Mouse (Mus musculus) kidney, adult 2 months (tissue): ENCODE measurements around the gene Gstm2. TPM values are rescaled to one million over a fixed set of nuclear protein-coding genes. Genes with fewer than 3 reads are reported as not detected.
A peak's percentile ranks its signal among the peaks of the same experiment; 100 is the strongest.
"Not testable (repeated sequence)": the region's sequence is repeated elsewhere in the genome, so short reads cannot be mapped to it uniquely, and the experiment has no call there.

Experiments used
- DNase-seq: peaks from one replicate; pipeline ENCODE4 v3.0.0; 2021
- H3K27ac ChIP-seq: fragments of 200-500 bp; 2 replicates; pipeline ENCODE4 v1.5.1; 2012; ENCODE audit warnings: low read depth, low read length, control low read depth, inconsistent platforms; ENCODE audit not compliant: insufficient read depth
- H3K27me3 ChIP-seq: fragments of 200-500 bp; replicated peaks from 2 replicates; pipeline ENCODE4 v1.6.1; 2012; ENCODE audit warnings: mild to moderate bottlenecking, moderate library complexity, low read length, inconsistent platforms; ENCODE audit not compliant: control insufficient read depth, insufficient read depth
- H3K36me3 ChIP-seq: fragments of 200-500 bp; 2 replicates; pipeline ENCODE4 v1.6.1; 2012; ENCODE audit warnings: mild to moderate bottlenecking, moderate library complexity, low read length, inconsistent platforms; ENCODE audit not compliant: control insufficient read depth, insufficient read depth
- H3K4me1 ChIP-seq: fragments of 200-500 bp; 2 replicates; pipeline ENCODE4 v1.6.1; 2011; ENCODE audit warnings: low read length; ENCODE audit not compliant: control insufficient read depth, insufficient read depth
- H3K4me3 ChIP-seq: fragments of 200-500 bp; 2 replicates; pipeline ENCODE4 v1.5.1; 2011; ENCODE audit warnings: mild to moderate bottlenecking, low read depth, low read length, control low read depth; ENCODE audit not compliant: insufficient read depth
- CTCF ChIP-seq: fragments of 200-500 bp; conservative IDR thresholded peaks from 2 replicates; pipeline ENCODE4 v1.5.1; 2011; ENCODE audit warnings: low read depth, mild to moderate bottlenecking, control low read depth, low read length, moderate library complexity, mixed read lengths; ENCODE audit not compliant: insufficient read depth, insufficient read length
- POLR2A ChIP-seq: fragments of 200-500 bp; IDR thresholded peaks from one replicate; pipeline ENCODE4 v1.6.1; 2011; ENCODE audit warnings: low read depth, low read length, control low read depth
- WGBS: fragments of 180-500 bp; shearing (Covaris S2); methylation state at CpG from one replicate; pipeline ENCODE4 v1.1.7; 2018; 5-methylcytosine and 5-hydroxymethylcytosine counted together
- polyA plus RNA-seq: library from polyadenylated mRNA; depleted of rRNA; stranded (reverse); fragments of >200 nt; gene quantifications from 2 replicates; pipeline ENCODE4 v1.2.3, GENCODE M21; 2012

Gstm2 gene
- polyA plus RNA-seq, 1 experiment = 212 TPM

GRCm38 (mm10) chr3:107984471-107984870 lies 1.8 kb downstream of the Gstm2 start:
- H3K4me3 ChIP-seq = no peak overlapping the region
- DNase-seq = no peak
- no peaks in the 10 kb centered on the region; the same call in 1 of the 2 replicates for H3K4me1 ChIP-seq
- TF ChIP-seq POLR2A = no peak
- no peak for TF ChIP-seq CTCF
- no peak overlapping the region for H3K27ac ChIP-seq
- no peaks in the 10 kb centered on the region for H3K27me3 ChIP-seq
- H3K36me3 ChIP-seq = no peaks in the 10 kb centered on the region
- WGBS = 74% methylated on average over 5 of the region's 5 CpGs

GRCm38 (mm10) chr3:107983771-107984170 lies 2.5 kb downstream of the Gstm2 start:
- H3K36me3 ChIP-seq = no peaks in the 10 kb centered on the region
- H3K4me1 ChIP-seq = no peaks in the 10 kb centered on the region; the same call in 1 of the 2 replicates
- H3K4me3 ChIP-seq = no peak overlapping the region
- peak; percentile 43 for DNase-seq
- TF ChIP-seq POLR2A (no peak), CTCF (no peak)
- no peaks in the 10 kb centered on the region for H3K27me3 ChIP-seq
- H3K27ac ChIP-seq = peak overlapping the region; percentile 42; the same call in 1 of the 2 replicates
- WGBS = 23% methylated on average over 3 of the region's 3 CpGs

- DNase-seq = no peak
- TF ChIP-seq POLR2A (no peak), CTCF (no peak)
- WGBS = 73% methylated on average over 6 of the region's 6 CpGs
- Histone ChIP-seq H3K36me3 (no peaks in the 10 kb centered on the region), H3K4me3 (no peak overlapping the region), H3K27me3 (no peaks in the 10 kb centered on the region), H3K27ac (no peak overlapping the region), H3K4me1 (no peaks in the 10 kb centered on the region; the same call in 1 of the 2 replicates)
These were observed 3.5 kb downstream of the Gstm2 start for GRCm38 (mm10) chr3:107982726-107983125.

GRCm38 (mm10) chr3:107981261-107981660 lies 5.0 kb downstream of the Gstm2 start:
- Histone ChIP-seq H3K27me3 (no peaks in the 10 kb centered on the region), H3K27ac (no peak overlapping the region), H3K36me3 (no peaks in the 10 kb centered on the region), H3K4me1 (no peaks in the 10 kb centered on the region; the same call in 1 of the 2 replicates), H3K4me3 (no peak overlapping the region)
- no peak for DNase-seq
- TF ChIP-seq POLR2A (no peak), CTCF (no peak)
- 62% methylated on average over 3 of the region's 3 CpGs for WGBS

- no peak for DNase-seq
- 67% methylated on average over 3 of the region's 3 CpGs for WGBS
These were observed 8.6 kb downstream of the Gstm2 start for GRCm38 (mm10) chr3:107977691-107978090.

GRCm38 (mm10) chr3:107974237-107974636 lies 12.0 kb downstream of the Gstm2 start:
- no peak for TF ChIP-seq CTCF
- TF ChIP-seq POLR2A = no peak
- no peak overlapping the region for H3K4me3 ChIP-seq
- H3K27ac ChIP-seq = no peak overlapping the region
- H3K4me1 ChIP-seq = no peaks in the 10 kb centered on the region
- no peaks in the 10 kb centered on the region for H3K27me3 ChIP-seq
- 95% methylated on average over 1 of the region's 1 CpGs for WGBS
- no peak for DNase-seq
- H3K36me3 ChIP-seq = no peaks in the 10 kb centered on the region

More at GRCm38 (mm10) chr3:107977691-107978090, 8.6 kb downstream of the Gstm2 start:
- H3K27ac ChIP-seq = no peak overlapping the region
- no peak overlapping the region for H3K4me3 ChIP-seq
- no peaks in the 10 kb centered on the region for H3K36me3 ChIP-seq
- TF ChIP-seq CTCF (no peak), POLR2A (no peak)
- H3K4me1 ChIP-seq = no peaks in the 10 kb centered on the region
- H3K27me3 ChIP-seq = no peaks in the 10 kb centered on the region

GRCm38 (mm10) chr3:107972070-107972469 lies 14.2 kb downstream of the Gstm2 start:
- 60% methylated on average over 3 of the region's 3 CpGs for WGBS
- no peaks in the 10 kb centered on the region for H3K4me1 ChIP-seq
- DNase-seq = no peak
- no peaks in the 10 kb centered on the region for H3K36me3 ChIP-seq
- H3K4me3 ChIP-seq = no peak overlapping the region
- no peak overlapping the region for H3K27ac ChIP-seq
- TF ChIP-seq CTCF (no peak), POLR2A (no peak)
- no peaks in the 10 kb centered on the region for H3K27me3 ChIP-seq

- DNase-seq, H3K4me3 ChIP-seq, H3K4me1 ChIP-seq, H3K36me3 ChIP-seq, H3K27ac ChIP-seq, H3K27me3 ChIP-seq: not testable (repeated sequence)
- WGBS = 74% methylated on average over 3 of the region's 3 CpGs
These were observed 15.2 kb downstream of the Gstm2 start for GRCm38 (mm10) chr3:107971101-107971500.
